Comparison of ENCODE assay signal across 19 mouse cellular contexts in the genomic region with DNA sequence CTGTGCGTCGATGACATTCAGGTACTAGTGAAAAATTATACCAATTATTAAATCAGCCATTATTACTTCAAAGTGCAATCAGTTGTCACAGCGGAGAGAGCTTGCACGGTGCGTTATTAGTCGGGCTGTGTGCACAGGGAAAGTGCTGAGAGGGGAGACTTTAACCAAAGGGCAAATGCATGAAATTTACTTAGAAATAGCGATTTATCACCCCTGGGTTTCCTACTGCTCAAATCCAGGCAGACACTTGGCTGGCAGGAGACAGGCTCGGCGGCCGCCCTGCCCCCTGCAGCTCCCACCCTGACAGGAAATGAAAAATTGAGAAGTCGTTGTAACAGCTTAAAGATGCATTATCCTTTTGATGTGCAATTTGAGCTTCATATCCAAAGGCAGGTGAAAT.
DNase-seq lines count a peak whose midpoint lies in the region; ATAC-seq and TF ChIP-seq lines count a peak whose summit lies in the region.
"Had no signal": no experiment of that assay in that cellular context is flagged by ENCODE, and none has a peak within 500 bp of the region (broad histone marks: within the 10 kb centered on the region; RNA-seq: fewer than 3 reads in every experiment).

No protein-coding gene starts in this region.

- WGBS in midbrain, embryonic 11.5 days = 53% methylated on average over 11 of the region's 11 CpGs
- WGBS in midbrain, embryonic 10.5 days = 67% methylated on average over 11 of the region's 11 CpGs
- 53% methylated on average over 11 of the region's 11 CpGs for WGBS in forebrain, embryonic 16.5 days
- 29% methylated on average over 11 of the region's 11 CpGs for WGBS in limb, embryonic 13.5 days

- H3K27ac ChIP-seq in midbrain, embryonic 11.5 days (ENCODE audit: low read depth, low read length) = no peak overlapping the region
- H3K27ac ChIP-seq in midbrain, embryonic 10.5 days (replicated peaks) = no peak overlapping the region
- H3K27ac ChIP-seq in forebrain, embryonic 16.5 days (ENCODE audit: low read length) = peak overlapping the region; percentile 78
- H3K27ac ChIP-seq in limb, embryonic 13.5 days = no peak overlapping the region
- H3K27ac ChIP-seq: embryonic facial prominence, embryonic 15.5 days; gastrocnemius, adult 2 months; heart, embryonic 13.5 days had no signal

- peaks cover 11% of the 10 kb centered on the region for H3K4me1 ChIP-seq in midbrain, embryonic 11.5 days (ENCODE audit: control insufficient read depth, insufficient read depth, low read length)
- H3K4me1 ChIP-seq in midbrain, embryonic 10.5 days = peaks cover 26% of the 10 kb centered on the region
- H3K4me1 ChIP-seq in forebrain, embryonic 16.5 days (replicated peaks; ENCODE audit: control insufficient read depth, insufficient read depth, low read length) = peaks cover 19% of the 10 kb centered on the region
- H3K4me1 ChIP-seq in limb, embryonic 13.5 days = peaks cover 31% of the 10 kb centered on the region

- no peaks in the 10 kb centered on the region for H3K36me3 ChIP-seq in midbrain, embryonic 11.5 days (ENCODE audit: control insufficient read depth, insufficient read depth, low read length)
- H3K36me3 ChIP-seq in midbrain, embryonic 10.5 days = no peaks in the 10 kb centered on the region
- no peaks in the 10 kb centered on the region for H3K36me3 ChIP-seq in forebrain, embryonic 16.5 days (ENCODE audit: control insufficient read depth, insufficient read depth)
- no peaks in the 10 kb centered on the region for H3K36me3 ChIP-seq in limb, embryonic 13.5 days
- H3K36me3 ChIP-seq: embryonic facial prominence, embryonic 15.5 days; heart, embryonic 13.5 days had no signal

- ATAC-seq in midbrain, embryonic 11.5 days (ENCODE audit: low FRiP score) = no peak
- ATAC-seq in forebrain, embryonic 16.5 days = 0 out of 2 replicates have a peak, but pooled peaks have one; percentile 39
- ATAC-seq in limb, embryonic 13.5 days (ENCODE audit: low FRiP score, low read depth) = no peak
- ATAC-seq in CD4-positive, CD25-positive, alpha-beta regulatory T cell, adult 4 months = no peak

- no peak for TF ChIP-seq CTCF in brain, embryonic 14.5 days (IDR thresholded peaks at IDR 0.05; ENCODE audit: borderline replicate concordance, extremely low read depth, insufficient read depth, insufficient read length)

- H3K4me3 ChIP-seq in midbrain, embryonic 11.5 days (ENCODE audit: low read depth, low read length) = no peak overlapping the region
- H3K4me3 ChIP-seq in midbrain, embryonic 10.5 days = no peak overlapping the region
- no peak overlapping the region for H3K4me3 ChIP-seq in forebrain, embryonic 16.5 days (replicated peaks; ENCODE audit: low read length)
- no peak overlapping the region for H3K4me3 ChIP-seq in limb, embryonic 13.5 days
- H3K4me3 ChIP-seq: embryonic facial prominence, embryonic 15.5 days; gastrocnemius, adult 2 months; heart, embryonic 13.5 days had no signal

- intact Hi-C loops in left cerebral cortex, postnatal 4 days (cut with DNase I) = no loop called here

- H3K9ac ChIP-seq in midbrain, embryonic 11.5 days (ENCODE audit: low read length) = no peak overlapping the region
- no peak overlapping the region for H3K9ac ChIP-seq in forebrain, embryonic 16.5 days (replicated peaks; ENCODE audit: low read depth, low read length)
- no peak overlapping the region for H3K9ac ChIP-seq in limb, embryonic 13.5 days
- H3K9ac ChIP-seq: embryonic facial prominence, embryonic 15.5 days; heart, embryonic 13.5 days had no signal

- peak; percentile 28 for DNase-seq in midbrain, embryonic 11.5 days (ENCODE audit: low spot score, missing footprints)
- DNase-seq in midbrain, embryonic 10.5 days (ENCODE audit: low spot score) = no peak
- DNase-seq in brain, embryonic 14.5 days (ENCODE audit: low read depth) = peak; percentile 75
- no peak for DNase-seq in left cerebral cortex, postnatal 4 days
- no peak for DNase-seq in embryo, embryonic 10 days (ENCODE audit: low spot score)
- DNase-seq: adrenal gland, postnatal 10 days; cerebellum, adult 9-11 months; gastrocnemius, adult 2 months; heart, postnatal 36 days; kidney, adult 2 months; kidney, postnatal 25 days; layer of hippocampus, adult 9-11 months; lung, adult 18-20 months; right cerebral cortex, postnatal 25 days had no signal

- no peak overlapping the region for H3K4me2 ChIP-seq in midbrain, embryonic 11.5 days
- H3K4me2 ChIP-seq in forebrain, embryonic 16.5 days (ENCODE audit: low read length) = no peak overlapping the region
- 0 out of 2 replicates have a peak overlapping the region, but pooled peaks have one; percentile 11 for H3K4me2 ChIP-seq in limb, embryonic 13.5 days (replicated peaks)
- H3K4me2 ChIP-seq: embryonic facial prominence, embryonic 15.5 days; heart, embryonic 13.5 days had no signal

- no peaks in the 10 kb centered on the region for H3K9me3 ChIP-seq in midbrain, embryonic 11.5 days (ENCODE audit: control insufficient read depth, low read length)
- H3K9me3 ChIP-seq in midbrain, embryonic 10.5 days (replicated peaks) = no peaks in the 10 kb centered on the region
- no peaks in the 10 kb centered on the region for H3K9me3 ChIP-seq in forebrain, embryonic 16.5 days (ENCODE audit: control insufficient read depth, low read length)
- H3K9me3 ChIP-seq in limb, embryonic 13.5 days = no peaks in the 10 kb centered on the region
- H3K9me3 ChIP-seq: embryonic facial prominence, embryonic 15.5 days; heart, embryonic 13.5 days had no signal

- TF ChIP-seq POLR2A in brain, embryonic 14.5 days (IDR thresholded peaks at IDR 0.05; ENCODE audit: borderline replicate concordance, extremely low read depth, insufficient read depth, insufficient read length, poor library complexity, severe bottlenecking) = no peak

- H3K27me3 ChIP-seq in midbrain, embryonic 11.5 days (ENCODE audit: control insufficient read depth, insufficient read depth, low read length) = no peaks in the 10 kb centered on the region
- peaks cover 9% of the 10 kb centered on the region for H3K27me3 ChIP-seq in midbrain, embryonic 10.5 days (ENCODE audit: low read depth, poor library complexity, severe bottlenecking)
- H3K27me3 ChIP-seq in forebrain, embryonic 16.5 days (replicated peaks; ENCODE audit: control insufficient read depth, insufficient read depth, low read length) = no peaks in the 10 kb centered on the region
- peaks cover 9% of the 10 kb centered on the region; the same call in 1 of the 2 replicates for H3K27me3 ChIP-seq in limb, embryonic 13.5 days
- H3K27me3 ChIP-seq: embryonic facial prominence, embryonic 15.5 days had no signal

Comparison
In these comparisons a context has a peak if more than half of its experiments do, and no peak if none do; other contexts are left out.
1. DNase-seq: peak in midbrain, embryonic 11.5 days (single experiment) and brain, embryonic 14.5 days (single experiment); none in midbrain, embryonic 10.5 days (single experiment), left cerebral cortex, postnatal 4 days (single experiment) and embryo, embryonic 10 days (single experiment).